Mouse (Mus musculus) CH12.LX (cell line): ENCODE measurements around the gene Map3k20.

Experiments
- CTCF ChIP-seq, 2 experiments: IDR thresholded peaks in 1 of 2; conservative IDR thresholded peaks in 1 of 2; 2 replicates each; pipeline ENCODE4 v1.5.1; 2011 to 2012; ENCODE audit warnings: low read depth in 2 of 2, low read length in 2 of 2, improper control_type of control experiment in 1 of 2, inconsistent platforms in 1 of 2, mild to moderate bottlenecking in 1 of 2, moderate library complexity in 1 of 2
- POLR2A ChIP-seq: IDR thresholded peaks from 2 replicates; pipeline ENCODE4 v1.6.1; 2011; ENCODE audit warnings: low read depth, mild to moderate bottlenecking, improper control_type of control experiment, low read length
- RAD21 ChIP-seq: IDR thresholded peaks from 2 replicates; pipeline ENCODE4 v1.6.1; 2011; ENCODE audit warnings: low read depth, mild to moderate bottlenecking, low read length, improper control_type of control experiment, moderate library complexity
- RCOR1 ChIP-seq: conservative IDR thresholded peaks from 2 replicates; pipeline ENCODE4 v1.6.1; 2012; ENCODE audit warnings: low read depth, mild to moderate bottlenecking, inconsistent platforms, low read length, improper control_type of control experiment
- USF2 ChIP-seq: conservative IDR thresholded peaks from 2 replicates; pipeline ENCODE4 v1.6.1; 2011; ENCODE audit warnings: low read depth, low read length, improper control_type of control experiment
- ZC3H11A ChIP-seq: IDR thresholded peaks from 2 replicates; pipeline ENCODE4 v1.6.1; 2012; ENCODE audit warnings: low read depth, mild to moderate bottlenecking, inconsistent platforms, low read length, improper control_type of control experiment

DNA sequence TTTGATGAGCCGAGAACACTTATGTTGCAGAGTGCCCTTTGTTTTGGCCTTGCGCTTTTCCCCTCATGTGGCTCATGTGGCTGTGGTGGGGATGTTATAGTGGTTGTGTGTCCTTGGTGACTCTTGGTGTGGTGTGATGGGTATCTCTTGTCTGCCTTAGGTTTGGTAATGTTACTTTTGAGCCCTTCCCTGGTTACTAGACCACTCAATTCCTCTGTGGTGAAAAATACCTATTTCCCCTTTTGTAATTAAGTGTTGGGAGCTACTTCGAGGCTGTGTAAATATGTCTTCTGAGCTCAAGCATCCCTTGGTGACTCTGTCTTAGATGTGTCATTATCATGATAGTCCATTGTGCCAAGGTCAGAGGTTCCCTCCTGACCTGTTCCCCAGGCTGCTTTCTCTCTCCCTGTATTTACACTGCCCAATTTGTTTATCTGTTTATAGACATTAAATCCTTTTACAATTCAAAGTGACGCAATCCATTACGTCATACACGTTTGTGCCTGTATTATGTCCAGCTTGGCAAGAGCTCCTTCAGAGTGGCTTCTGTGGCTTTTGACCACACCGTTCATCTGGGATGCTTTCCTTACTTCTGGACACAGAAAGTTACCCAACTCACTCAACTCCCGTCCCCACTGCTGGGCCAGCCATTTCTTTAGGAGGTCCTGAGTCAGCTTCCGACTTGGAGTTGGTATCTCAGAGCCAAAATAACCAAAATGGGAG, 15.9 kb downstream of the Map3k20 start:
- TF ChIP-seq CTCF (conservative IDR thresholded peaks at IDR 0.05 in 1 of 2, IDR thresholded peaks at IDR 0.05 in 1 of 2; ENCODE audit: low read depth in 2 of 2, low read length in 2 of 2) (no peak), POLR2A (no peak), ZC3H11A (no peak), USF2 (no peak), RAD21 (no peak), RCOR1 (no peak)
